Mouse (Mus musculus): ENCODE results near the gene Cd200. TPM values are rescaled to one million over a fixed set of nuclear protein-coding genes. Genes with fewer than 3 reads are reported as not detected.

Gene Cd200
- polyA plus RNA-seq, 1 experiment from 2014 or later: 40.1 TPM

DNA sequence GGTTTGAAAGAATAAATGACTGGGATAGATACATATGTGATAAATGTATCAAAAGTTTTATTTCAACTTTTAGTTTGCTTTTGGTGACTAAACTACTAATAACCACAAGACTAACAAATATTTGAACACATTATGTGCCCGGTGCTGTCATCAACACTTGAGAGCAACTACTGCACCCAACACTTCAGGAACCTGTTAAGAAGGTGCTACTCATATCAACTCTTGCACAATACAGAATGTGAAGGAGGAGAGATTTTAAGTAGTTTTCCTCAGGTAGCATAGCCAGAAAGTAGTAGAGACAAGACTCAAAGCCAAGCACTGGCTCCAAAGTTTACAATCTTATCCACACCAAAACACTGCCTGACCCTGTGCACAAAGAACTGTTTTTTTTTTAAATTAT, 6.8 kb downstream of the Cd200 start:
- ATAC-seq (ENCODE audit: low FRiP score, low TSS enrichment): no peak
- WGBS: 97% methylated on average over 1 of the region's 1 CpGs

DNA sequence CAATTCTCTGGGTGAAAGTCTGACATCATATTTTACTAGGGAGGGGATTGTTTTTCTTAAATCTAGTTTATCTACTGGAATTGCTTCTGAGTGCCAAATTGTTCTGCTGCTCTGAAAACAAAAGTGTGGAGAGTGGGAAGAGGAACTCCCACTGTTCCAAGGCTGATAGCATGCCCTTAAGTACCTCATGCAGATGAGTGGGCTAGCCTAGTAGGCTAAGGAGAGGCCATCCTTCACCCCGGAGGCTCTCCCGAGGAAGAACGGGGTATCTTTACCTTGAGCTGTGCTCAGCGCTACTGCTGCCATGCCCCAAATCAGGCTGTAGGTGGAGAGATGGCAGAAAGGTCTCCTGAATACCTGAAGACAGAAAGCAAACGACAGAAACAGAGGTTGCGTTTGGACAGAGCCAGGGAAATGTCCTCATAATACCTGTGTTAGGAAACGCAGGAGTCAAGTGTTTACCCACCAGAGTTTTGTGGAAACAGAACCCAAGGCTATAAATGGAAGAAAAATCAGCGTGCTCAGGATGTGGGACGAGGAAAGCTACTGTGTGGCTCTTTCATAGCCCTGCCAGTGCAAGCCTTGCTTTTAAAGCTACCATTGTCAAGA, 8.8 kb downstream of the Cd200 start:
- no peaks in the 10 kb centered on the region for H3K36me3 ChIP-seq (ENCODE audit: insufficient read depth, low read length)
- 67% methylated on average over 9 of the region's 9 CpGs for WGBS
- no peak overlapping the region for H3K27ac ChIP-seq (ENCODE audit: low read length)
- H3K4me2 ChIP-seq (replicated peaks; ENCODE audit: low read depth, low read length): no peak overlapping the region
- no peak overlapping the region for H3K9ac ChIP-seq (replicated peaks; ENCODE audit: low read length)
- H3K4me3 ChIP-seq (ENCODE audit: low read length): no peak overlapping the region
- no peak for ATAC-seq (ENCODE audit: low FRiP score, low TSS enrichment)
- H3K4me1 ChIP-seq (ENCODE audit: insufficient read depth, low read length): no peaks in the 10 kb centered on the region
- no peaks in the 10 kb centered on the region for H3K27me3 ChIP-seq (ENCODE audit: insufficient read depth, low read length)
- no peaks in the 10 kb centered on the region for H3K9me3 ChIP-seq (ENCODE audit: low read length)

More for the DNA sequence above, 6.8 kb downstream of the Cd200 start:
- Histone ChIP-seq H3K4me1 (ENCODE audit: insufficient read depth, low read length) (no peaks in the 10 kb centered on the region), H3K9ac (replicated peaks; ENCODE audit: low read length) (no peak overlapping the region), H3K36me3 (ENCODE audit: insufficient read depth, low read length) (no peaks in the 10 kb centered on the region), H3K9me3 (ENCODE audit: low read length) (no peaks in the 10 kb centered on the region), H3K27me3 (ENCODE audit: insufficient read depth, low read length) (no peaks in the 10 kb centered on the region; the same call in 1 of the 2 replicates), H3K4me3 (ENCODE audit: low read length) (no peak overlapping the region), H3K27ac (ENCODE audit: low read length) (no peak overlapping the region), H3K4me2 (replicated peaks; ENCODE audit: low read depth, low read length) (no peak overlapping the region)

DNA sequence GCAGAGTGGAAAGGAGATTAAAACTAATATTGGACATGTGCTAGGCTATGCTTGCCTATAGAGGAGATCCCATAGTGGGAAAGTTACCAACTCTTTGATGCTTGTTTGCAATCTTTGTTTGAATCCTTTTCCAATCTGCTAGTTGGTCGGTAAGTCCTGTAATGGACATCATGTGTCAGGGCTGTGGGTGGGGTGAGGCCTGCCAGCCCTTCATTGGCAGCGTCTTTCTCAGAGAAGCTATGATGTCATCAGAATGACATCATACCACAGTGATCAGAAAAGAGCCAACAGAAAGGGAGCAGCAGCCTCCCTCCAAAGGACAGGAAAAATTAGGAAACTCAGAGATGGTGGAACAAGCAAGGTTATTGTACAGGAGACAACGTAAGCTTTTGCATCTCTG, 9.4 kb downstream of the Cd200 start:
- Histone ChIP-seq H3K4me3 (ENCODE audit: low read length) (no peak overlapping the region), H3K4me1 (ENCODE audit: insufficient read depth, low read length) (no peaks in the 10 kb centered on the region), H3K27ac (ENCODE audit: low read length) (no peak overlapping the region), H3K9me3 (ENCODE audit: low read length) (no peaks in the 10 kb centered on the region), H3K9ac (replicated peaks; ENCODE audit: low read length) (no peak overlapping the region), H3K27me3 (ENCODE audit: insufficient read depth, low read length) (no peaks in the 10 kb centered on the region), H3K36me3 (ENCODE audit: insufficient read depth, low read length) (no peaks in the 10 kb centered on the region), H3K4me2 (replicated peaks; ENCODE audit: low read depth, low read length) (no peak overlapping the region)
- WGBS: 85% methylated on average over 3 of the region's 3 CpGs
- ATAC-seq (ENCODE audit: low FRiP score, low TSS enrichment): no peak

- Histone ChIP-seq H3K4me3 (ENCODE audit: low read length) (no peak overlapping the region), H3K27ac (ENCODE audit: low read length) (no peak overlapping the region), H3K36me3 (ENCODE audit: insufficient read depth, low read length) (no peaks in the 10 kb centered on the region), H3K4me1 (ENCODE audit: insufficient read depth, low read length) (no peaks in the 10 kb centered on the region), H3K9me3 (ENCODE audit: low read length) (no peaks in the 10 kb centered on the region), H3K4me2 (replicated peaks; ENCODE audit: low read depth, low read length) (no peak overlapping the region), H3K9ac (replicated peaks; ENCODE audit: low read length) (no peak overlapping the region), H3K27me3 (ENCODE audit: insufficient read depth, low read length) (no peaks in the 10 kb centered on the region)
- 77% methylated on average over 2 of the region's 2 CpGs for WGBS
- no peak for ATAC-seq (ENCODE audit: low FRiP score, low TSS enrichment)
Observed at GRCm38 (mm10) chr16:45397440-45397839, 11.4 kb downstream of the Cd200 start.

DNA sequence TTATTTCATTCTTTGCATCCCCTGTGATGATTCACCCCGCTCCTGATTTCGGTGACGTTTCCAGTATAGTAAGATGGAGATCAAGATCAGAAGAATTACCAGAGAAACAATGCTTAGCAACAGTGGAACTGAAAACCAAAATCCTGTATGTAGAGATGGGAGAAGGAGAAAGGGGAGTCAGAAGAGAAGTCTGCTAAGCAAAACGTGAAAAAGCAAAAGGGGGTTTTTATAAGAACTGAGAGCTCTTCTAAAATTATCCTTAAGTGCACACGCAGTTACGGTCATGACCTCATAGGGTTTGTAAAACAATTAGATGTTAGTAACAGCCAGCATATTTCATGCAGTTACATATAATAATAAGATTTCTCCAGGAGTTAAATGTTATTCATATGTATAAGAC, 16.6 kb downstream of the Cd200 start:
- WGBS: 88% methylated on average over 6 of the region's 6 CpGs
- Histone ChIP-seq H3K27me3 (ENCODE audit: insufficient read depth, low read length) (no peaks in the 10 kb centered on the region), H3K4me3 (ENCODE audit: low read length) (no peak overlapping the region), H3K27ac (ENCODE audit: low read length) (no peak overlapping the region), H3K4me1 (ENCODE audit: insufficient read depth, low read length) (no peaks in the 10 kb centered on the region), H3K9ac (replicated peaks; ENCODE audit: low read length) (no peak overlapping the region), H3K9me3 (ENCODE audit: low read length) (no peaks in the 10 kb centered on the region), H3K36me3 (ENCODE audit: insufficient read depth, low read length) (no peaks in the 10 kb centered on the region), H3K4me2 (replicated peaks; ENCODE audit: low read depth, low read length) (no peak overlapping the region)
- no peak for ATAC-seq (ENCODE audit: low FRiP score, low TSS enrichment)

DNA sequence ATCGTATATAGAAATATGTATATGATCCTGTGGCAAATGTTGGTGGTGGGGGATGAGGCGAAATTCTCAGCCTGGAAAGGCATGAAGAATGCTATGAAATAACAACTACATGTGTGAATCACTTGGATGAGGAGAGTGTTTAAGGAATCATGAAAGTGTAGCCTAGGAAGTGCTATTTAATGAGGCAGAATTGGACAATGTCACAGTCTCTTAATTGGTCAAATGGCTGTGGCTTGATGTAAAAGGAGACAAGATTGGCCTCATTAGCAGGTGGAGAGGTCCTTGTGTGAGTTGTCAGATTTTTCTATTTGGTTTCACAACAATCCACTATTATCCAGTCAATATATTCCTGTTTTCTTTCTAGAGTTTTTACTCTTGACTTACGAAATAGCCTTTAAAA, 17.2 kb downstream of the Cd200 start:
- no peaks in the 10 kb centered on the region for H3K36me3 ChIP-seq (ENCODE audit: insufficient read depth, low read length)
- no peaks in the 10 kb centered on the region for H3K4me1 ChIP-seq (ENCODE audit: insufficient read depth, low read length)
- no peak overlapping the region for H3K27ac ChIP-seq (ENCODE audit: low read length)
- no peaks in the 10 kb centered on the region for H3K9me3 ChIP-seq (ENCODE audit: low read length)
- 91% methylated on average over 3 of the region's 3 CpGs for WGBS
- H3K4me2 ChIP-seq (replicated peaks; ENCODE audit: low read depth, low read length): no peak overlapping the region
- no peak for ATAC-seq (ENCODE audit: low FRiP score, low TSS enrichment)
- no peaks in the 10 kb centered on the region for H3K27me3 ChIP-seq (ENCODE audit: insufficient read depth, low read length)
- no peak overlapping the region for H3K9ac ChIP-seq (replicated peaks; ENCODE audit: low read length)
- H3K4me3 ChIP-seq (ENCODE audit: low read length): no peak overlapping the region

DNA sequence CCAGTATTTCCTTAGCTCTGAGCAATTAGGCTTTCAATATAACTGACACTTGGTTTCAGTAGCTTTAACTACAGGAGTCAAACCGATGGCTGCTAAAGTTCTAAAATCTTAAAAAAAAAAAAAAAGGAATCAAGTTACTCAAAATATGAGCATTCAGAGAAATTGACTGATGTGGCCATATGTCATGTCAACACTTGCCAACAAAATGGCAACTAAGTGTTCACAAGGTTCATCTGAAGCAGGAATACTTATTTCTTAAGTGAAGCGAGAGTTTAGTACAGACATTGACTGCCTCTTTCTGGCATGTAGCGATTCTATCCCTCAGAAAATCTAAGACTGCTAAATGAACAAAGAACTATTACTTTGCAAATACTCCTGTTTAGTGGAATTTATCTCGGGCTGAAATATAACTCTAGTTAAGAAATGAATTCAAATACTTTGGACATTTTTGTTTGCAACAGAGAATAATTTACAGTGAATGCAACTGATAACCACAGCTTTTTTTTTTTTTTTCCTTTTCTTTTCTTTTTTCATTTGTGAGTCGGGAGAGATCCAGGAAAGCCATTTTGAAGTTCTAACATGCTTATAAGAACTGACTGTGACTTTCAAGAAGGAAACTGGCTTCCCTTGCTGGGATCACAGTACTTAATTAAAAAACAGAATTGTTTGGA, 18.4 kb downstream of the Cd200 start:
- no peak overlapping the region for H3K4me3 ChIP-seq (ENCODE audit: low read length)
- ATAC-seq (ENCODE audit: low FRiP score, low TSS enrichment): no peak
- H3K4me2 ChIP-seq (replicated peaks; ENCODE audit: low read depth, low read length): no peak overlapping the region
- H3K9me3 ChIP-seq (ENCODE audit: low read length): no peaks in the 10 kb centered on the region
- 66% methylated on average over 5 of the region's 5 CpGs for WGBS
- no peaks in the 10 kb centered on the region for H3K4me1 ChIP-seq (ENCODE audit: insufficient read depth, low read length)
- H3K36me3 ChIP-seq (ENCODE audit: insufficient read depth, low read length): no peaks in the 10 kb centered on the region
- no peak overlapping the region for H3K9ac ChIP-seq (replicated peaks; ENCODE audit: low read length)
- H3K27ac ChIP-seq (ENCODE audit: low read length): no peak overlapping the region
- H3K27me3 ChIP-seq (ENCODE audit: insufficient read depth, low read length): no peaks in the 10 kb centered on the region

DNA sequence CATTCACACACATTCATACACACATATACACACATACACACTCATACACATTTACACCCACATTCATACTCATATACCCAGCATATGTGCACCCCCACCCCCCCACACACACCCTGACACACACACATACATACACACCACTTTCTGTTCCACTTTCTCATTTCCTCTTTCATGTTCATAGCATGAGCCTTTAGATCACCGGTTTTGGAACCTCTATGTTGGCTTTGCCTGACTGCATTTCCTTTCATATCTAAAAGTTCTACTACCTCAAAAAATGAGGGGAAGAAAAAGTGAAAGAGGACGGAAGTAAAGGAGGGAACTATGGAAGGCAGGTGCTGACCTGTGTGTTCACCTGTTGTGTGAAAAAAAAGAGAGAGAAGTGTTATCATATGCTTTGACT, 19.0 kb downstream of the Cd200 start:
- WGBS: 76% methylated on average over 2 of the region's 2 CpGs
- Histone ChIP-seq H3K27ac (ENCODE audit: low read length) (no peak overlapping the region), H3K9me3 (ENCODE audit: low read length) (no peaks in the 10 kb centered on the region), H3K4me3 (ENCODE audit: low read length) (no peak overlapping the region), H3K27me3 (ENCODE audit: insufficient read depth, low read length) (no peaks in the 10 kb centered on the region), H3K4me1 (ENCODE audit: insufficient read depth, low read length) (no peaks in the 10 kb centered on the region), H3K9ac (replicated peaks; ENCODE audit: low read length) (no peak overlapping the region), H3K4me2 (replicated peaks; ENCODE audit: low read depth, low read length) (no peak overlapping the region), H3K36me3 (ENCODE audit: insufficient read depth, low read length) (no peaks in the 10 kb centered on the region)
- ATAC-seq (ENCODE audit: low FRiP score, low TSS enrichment): no peak

DNA sequence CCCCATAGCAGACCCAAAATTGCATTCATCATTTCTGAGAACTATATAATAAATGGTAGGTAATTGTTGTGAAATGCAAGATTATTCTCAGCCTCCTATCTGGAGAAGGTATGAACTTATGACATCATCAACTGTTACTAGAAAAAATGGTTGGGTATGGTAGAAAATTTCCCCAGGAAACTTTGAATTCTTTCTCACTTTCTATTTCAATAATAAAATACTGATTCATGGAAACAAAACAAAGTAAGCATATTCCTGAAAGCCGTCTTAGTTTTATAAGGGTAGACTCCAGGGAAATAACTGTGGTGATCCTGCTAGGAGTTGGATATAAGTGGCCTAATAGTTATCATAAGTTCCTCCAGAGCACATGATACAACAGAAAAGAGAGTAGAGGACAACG, 19.8 kb downstream of the Cd200 start:
- Histone ChIP-seq H3K36me3 (ENCODE audit: insufficient read depth, low read length) (no peaks in the 10 kb centered on the region), H3K9me3 (ENCODE audit: low read length) (no peaks in the 10 kb centered on the region), H3K27me3 (ENCODE audit: insufficient read depth, low read length) (no peaks in the 10 kb centered on the region), H3K27ac (ENCODE audit: low read length) (no peak overlapping the region), H3K4me2 (replicated peaks; ENCODE audit: low read depth, low read length) (no peak overlapping the region), H3K9ac (replicated peaks; ENCODE audit: low read length) (no peak overlapping the region), H3K4me1 (ENCODE audit: insufficient read depth, low read length) (no peaks in the 10 kb centered on the region), H3K4me3 (ENCODE audit: low read length) (no peak overlapping the region)
- ATAC-seq (ENCODE audit: low FRiP score, low TSS enrichment): no peak
- WGBS: 84% methylated on average over 2 of the region's 2 CpGs

GRCm38 (mm10) chr16:45381811-45382210, 27.0 kb downstream of the Cd200 start:
- Histone ChIP-seq H3K4me3 (ENCODE audit: low read length) (no peak overlapping the region), H3K9ac (replicated peaks; ENCODE audit: low read length) (no peak overlapping the region), H3K36me3 (ENCODE audit: insufficient read depth, low read length) (0 out of 2 replicates have a peak, but pooled peaks cover 3% of the 10 kb centered on the region), H3K9me3 (ENCODE audit: low read length) (no peaks in the 10 kb centered on the region), H3K4me1 (ENCODE audit: insufficient read depth, low read length) (no peaks in the 10 kb centered on the region), H3K27me3 (ENCODE audit: insufficient read depth, low read length) (no peaks in the 10 kb centered on the region), H3K4me2 (replicated peaks; ENCODE audit: low read depth, low read length) (no peak overlapping the region), H3K27ac (ENCODE audit: low read length) (no peak overlapping the region)
- WGBS: 82% methylated on average over 3 of the region's 3 CpGs
- ATAC-seq (ENCODE audit: low FRiP score, low TSS enrichment): no peak

Measured in kidney, embryonic 16.5 days (tissue).